Mouse (Mus musculus) ES-E14 (cell line): ENCODE results near the gene Rit1. TPM values are rescaled to one million over a fixed set of nuclear protein-coding genes. Genes with fewer than 3 reads are reported as not detected.
"Not testable (repeated sequence)": the region's sequence is repeated elsewhere in the genome, so short reads cannot be mapped to it uniquely, and the experiment has no call there.

Experiments used
- DNase-seq: peaks from one replicate; pipeline ENCODE4 v3.0.0-alpha.2; 2013; ENCODE audit warnings: low read depth, low spot score
- H3K27ac ChIP-seq: 2 replicates; pipeline ENCODE4 v1.5.1; 2012; ENCODE audit warnings: low read depth, mild to moderate bottlenecking, low read length, moderate library complexity, mixed read lengths; ENCODE audit not compliant: poor library complexity, insufficient read depth, severe bottlenecking
- H3K36me3 ChIP-seq: 2 replicates; pipeline ENCODE4 v1.6.1; 2012; ENCODE audit warnings: mild to moderate bottlenecking, low read length, moderate library complexity, mixed read lengths; ENCODE audit not compliant: control insufficient read depth, poor library complexity, insufficient read depth, severe bottlenecking
- H3K4me1 ChIP-seq, 2 experiments: fragments of 150-350 bp in 1 of 2; sonication (generic) in 1 of 2; 2 replicates each; pipeline ENCODE4 v1.6.1; 2012; ENCODE audit warnings: low read length in 2 of 2, mild to moderate bottlenecking in 1 of 2, mixed read lengths in 1 of 2; ENCODE audit not compliant: control insufficient read depth in 2 of 2, insufficient read depth in 2 of 2, poor library complexity in 1 of 2
- H3K4me3 ChIP-seq, 2 experiments: fragments of 150-350 bp in 1 of 2; sonication (generic) in 1 of 2; 2 replicates each; pipeline ENCODE4 v1.5.1; 2012; ENCODE audit warnings: low read length in 2 of 2, low read depth in 1 of 2, mild to moderate bottlenecking in 1 of 2, mixed read lengths in 1 of 2; ENCODE audit not compliant: insufficient read depth in 1 of 2, poor library complexity in 1 of 2, severe bottlenecking in 1 of 2
- H3K9ac ChIP-seq: 2 replicates; pipeline ENCODE4 v1.6.1; 2012; ENCODE audit warnings: low read depth, mild to moderate bottlenecking, low read length, mixed read lengths; ENCODE audit not compliant: poor library complexity, insufficient read depth, severe bottlenecking
- H3K9me3 ChIP-seq: fragments of 150-350 bp; sonication (generic); 2 replicates; pipeline ENCODE4 v1.6.1; 2012; ENCODE audit warnings: low read depth, mild to moderate bottlenecking, low read length; ENCODE audit not compliant: control insufficient read depth, insufficient read depth
- CHD2 ChIP-seq: IDR thresholded peaks from 2 replicates; pipeline ENCODE4 v1.6.1; 2014; ENCODE audit warnings: mild to moderate bottlenecking, low read depth, low read length, inconsistent platforms
- HCFC1 ChIP-seq: IDR thresholded peaks from 2 replicates; pipeline ENCODE4 v1.6.1; 2012; ENCODE audit warnings: low read length, inconsistent platforms, borderline replicate concordance; ENCODE audit not compliant: insufficient read depth
- MAFK ChIP-seq: IDR thresholded peaks from 2 replicates; pipeline ENCODE4 v1.6.1; 2014; ENCODE audit warnings: mild to moderate bottlenecking, low read depth, low read length, inconsistent platforms; ENCODE audit not compliant: insufficient read depth
- ZC3H11A ChIP-seq: IDR thresholded peaks from 2 replicates; pipeline ENCODE4 v1.6.1; 2012; ENCODE audit warnings: low read depth, mild to moderate bottlenecking, inconsistent platforms, low read length, borderline replicate concordance
- ZNF384 ChIP-seq: IDR thresholded peaks from 2 replicates; pipeline ENCODE4 v1.6.1; 2012; ENCODE audit warnings: low read depth, low read length, inconsistent platforms
- in situ Hi-C, 2 experiments: fragments of 600-800 bp; cut with MboI; formaldehyde crosslinking; loops; one replicate each; pipeline ENCODE4 v1.15.1; 2025; ENCODE audit warnings: low sequenced_read_pairs in 2 of 2, inconsistent platforms in 1 of 2; ENCODE audit not compliant: unreplicated experiment in 2 of 2
- total RNA-seq: library from RNA; depleted of rRNA; stranded (reverse); fragments of 300-350 nt; gene quantifications from 2 replicates; pipeline ENCODE4 v1.2.3, GENCODE M21; 2012

Gene Rit1
- total RNA-seq, 1 experiment = 18.3 TPM

DNA sequence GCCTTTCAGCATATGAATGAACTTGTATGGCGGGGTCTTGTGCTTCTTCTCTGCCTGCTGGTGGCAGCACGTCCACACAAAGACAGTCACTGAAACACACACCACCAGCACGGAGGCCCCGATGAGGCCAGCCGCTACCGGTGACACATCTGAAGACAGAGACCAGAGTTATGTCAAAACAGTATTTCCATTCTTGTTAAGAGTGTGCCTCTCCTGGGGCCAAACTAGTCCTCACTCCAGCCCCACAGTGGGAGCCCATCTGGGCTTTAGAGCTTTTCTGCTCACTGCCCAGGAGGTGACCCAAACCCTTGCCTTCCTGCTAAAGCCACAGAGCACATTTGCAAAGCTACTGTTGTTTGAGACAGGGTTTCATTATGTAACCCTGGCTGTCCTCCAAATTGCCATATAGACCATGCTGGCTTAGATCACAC lies 45.8 kb downstream of the Rit1 start:
- Histone ChIP-seq H3K9me3 (no peaks in the 10 kb centered on the region), H3K36me3 (no peaks in the 10 kb centered on the region), H3K4me1 (peaks cover 0 to 2% of the 10 kb centered on the region in 2 experiments; a peak in 3 of 4 replicates), H3K9ac (no peak overlapping the region), H3K27ac (no peak overlapping the region), H3K4me3 (peak overlapping the region in 1 of 2 experiments; percentile 25; a peak in 2 of 4 replicates)
- in situ Hi-C loops = no loop called here
- TF ChIP-seq ZC3H11A (no peak), CHD2 (no peak), HCFC1 (no peak), ZNF384 (no peak), MAFK (no peak)
- no peak for DNase-seq

DNA sequence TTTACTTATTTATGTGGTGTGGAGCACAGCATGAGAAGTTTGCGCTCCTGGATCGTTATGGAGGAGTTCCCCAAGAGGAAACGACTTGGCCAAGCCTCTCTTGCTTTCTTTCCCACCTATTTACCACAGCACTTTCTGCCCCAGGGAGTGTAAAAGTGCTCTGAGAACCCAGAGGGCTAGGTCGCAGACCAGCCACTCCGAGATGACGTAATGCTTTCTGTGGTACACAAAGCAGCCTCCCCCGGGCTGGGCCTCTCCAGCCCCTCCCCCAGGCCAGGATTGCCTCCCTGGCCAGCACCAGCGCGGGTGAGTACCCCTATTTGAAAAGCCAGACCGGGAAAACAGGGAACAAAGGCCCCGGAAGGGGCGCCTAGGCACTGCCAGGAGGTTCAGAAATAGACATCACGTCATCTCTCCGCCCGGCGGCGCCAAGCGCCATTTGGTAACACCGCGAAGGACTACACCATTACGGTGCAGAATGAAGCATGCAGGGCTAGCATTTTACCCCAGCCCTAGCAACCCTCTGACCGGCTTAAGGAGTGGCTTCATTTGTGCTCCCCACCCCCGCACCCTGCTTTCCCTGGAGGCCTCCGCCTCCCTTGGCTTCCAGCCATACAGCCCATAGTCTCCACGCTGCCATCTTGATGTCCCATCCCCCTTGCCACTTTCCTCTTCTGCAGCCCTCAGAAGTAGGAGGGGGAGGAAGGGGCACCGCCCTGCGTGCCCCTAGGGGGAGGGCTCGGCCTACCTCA lies 54.7 kb downstream of the Rit1 start:
- in situ Hi-C loops = not testable (repeated sequence)

DNA sequence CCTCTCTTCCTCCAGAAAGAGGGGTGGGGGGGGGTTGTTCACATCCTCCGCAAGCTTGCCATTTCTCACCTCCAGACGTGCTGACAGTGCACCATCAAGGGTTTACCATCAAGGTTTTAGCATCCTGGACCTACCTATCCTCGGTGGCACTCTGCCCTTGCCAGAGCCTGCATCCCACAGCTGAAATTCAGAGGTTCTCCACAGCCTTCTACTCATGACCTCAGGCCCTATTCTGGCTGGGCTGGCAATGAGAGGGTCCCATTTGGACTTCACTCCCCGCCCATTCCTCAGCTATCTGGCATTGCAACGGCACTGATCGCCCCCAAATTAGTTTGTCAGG lies 55.3 kb downstream of the Rit1 start:
- H3K9me3 ChIP-seq, H3K36me3 ChIP-seq, H3K27ac ChIP-seq, in situ Hi-C loops, DNase-seq, H3K4me1 ChIP-seq, H3K9ac ChIP-seq: not testable (repeated sequence)
- peak overlapping the region; percentile 59; a peak in 3 of 4 replicates for H3K4me3 ChIP-seq

More for the DNA sequence above, 54.7 kb downstream of the Rit1 start:
- H3K36me3 ChIP-seq, H3K4me1 ChIP-seq, DNase-seq, H3K9me3 ChIP-seq, H3K27ac ChIP-seq: not testable (repeated sequence)
- peak overlapping the region; percentile 59 for H3K4me3 ChIP-seq
- H3K9ac ChIP-seq = peak overlapping the region; percentile 74

DNA sequence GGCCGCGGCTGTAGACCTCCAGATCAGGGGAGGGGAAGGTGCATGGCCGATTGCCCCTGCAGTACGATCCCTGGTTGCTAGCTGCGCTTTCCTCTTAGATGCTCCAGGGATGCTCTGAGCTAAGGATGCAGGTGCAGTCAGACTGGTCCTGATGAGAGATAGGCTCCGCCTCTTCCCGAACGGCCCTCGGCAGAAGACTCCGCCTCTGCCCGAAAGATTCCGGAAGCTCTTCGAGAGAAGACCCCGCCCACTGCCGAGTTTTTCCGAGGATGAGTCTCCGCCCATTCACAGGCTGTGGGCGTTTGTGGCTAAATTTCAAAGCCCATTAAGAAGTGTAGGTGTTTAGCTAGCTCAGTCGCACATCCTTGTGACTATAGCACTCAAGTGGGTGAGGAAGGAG lies 55.8 kb downstream of the Rit1 start:
- H3K4me3 ChIP-seq, H3K36me3 ChIP-seq, in situ Hi-C loops, H3K9me3 ChIP-seq, H3K4me1 ChIP-seq, H3K9ac ChIP-seq, H3K27ac ChIP-seq: not testable (repeated sequence)
- DNase-seq = peak; percentile 59

DNA sequence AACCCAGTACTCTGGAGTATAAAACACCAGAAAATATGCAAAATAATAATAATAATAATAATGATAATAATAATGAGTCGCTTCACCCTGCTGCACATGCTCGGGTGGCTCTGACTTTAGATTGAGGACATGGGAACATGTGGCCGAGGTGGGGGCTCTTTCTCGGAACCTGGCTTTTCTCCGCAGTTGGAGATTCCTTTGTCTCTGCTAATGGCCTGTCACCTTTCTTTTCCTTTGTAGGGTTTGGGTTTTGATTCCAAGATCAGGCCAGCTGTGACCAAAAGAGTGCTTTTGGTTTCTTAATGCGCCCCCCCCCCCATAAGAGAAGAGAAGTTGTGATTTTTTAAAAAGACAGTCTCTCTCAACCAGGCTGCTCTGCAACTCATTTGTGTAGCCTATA lies 56.5 kb downstream of the Rit1 start:
- H3K36me3 ChIP-seq, in situ Hi-C loops, H3K27ac ChIP-seq, H3K4me1 ChIP-seq, H3K4me3 ChIP-seq, DNase-seq, H3K9me3 ChIP-seq, H3K9ac ChIP-seq: not testable (repeated sequence)

DNA sequence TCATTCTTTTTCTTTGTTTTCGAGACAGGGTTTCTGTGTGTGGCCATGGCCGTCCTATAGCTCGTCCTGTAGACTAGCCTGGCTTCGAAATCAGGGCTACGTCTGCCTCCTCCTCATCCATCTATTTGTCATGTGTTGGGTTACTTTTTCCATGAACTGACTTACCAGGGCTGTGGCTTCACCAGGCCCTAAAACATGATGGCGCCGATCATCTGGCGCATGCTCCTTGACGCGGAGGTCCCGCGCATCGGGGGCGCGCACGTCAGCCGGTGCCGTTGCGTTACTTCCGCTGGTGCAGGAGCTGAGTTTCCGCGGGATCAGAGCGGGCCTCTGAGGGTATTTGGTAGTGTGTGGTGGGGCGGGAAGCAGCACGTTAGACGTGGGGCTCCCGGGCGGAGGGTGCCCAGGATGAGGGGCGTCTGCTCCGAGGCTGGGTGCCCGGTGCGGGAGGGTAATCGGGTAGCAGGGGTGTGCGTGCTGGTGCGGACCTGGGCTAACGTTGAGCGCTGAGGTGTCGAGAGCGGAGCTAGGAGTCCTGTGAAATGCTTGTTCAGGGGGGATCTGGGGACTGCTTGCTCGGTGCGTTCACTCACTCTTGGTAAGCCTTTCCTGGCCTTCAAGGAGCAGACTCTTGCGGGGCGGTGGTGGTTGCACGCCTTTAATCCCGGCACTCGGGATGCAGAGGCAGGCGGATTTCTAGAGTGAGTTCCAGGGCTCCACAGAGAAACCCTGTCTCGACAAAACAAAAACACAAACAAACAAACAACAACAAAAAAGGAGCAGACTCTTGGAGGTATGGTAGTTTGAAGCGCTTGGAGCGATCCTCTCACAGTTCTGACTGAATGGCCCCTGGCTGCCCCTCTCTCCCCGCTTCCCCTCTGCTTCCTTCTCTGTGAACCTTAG lies 58.6 kb downstream of the Rit1 start, which contains the start of gene Syt11:
Gene Syt11 (minus strand): TSS at position 226 of the 903 bp plus-strand sequence.
- H3K36me3 ChIP-seq, H3K4me1 ChIP-seq, H3K9me3 ChIP-seq, DNase-seq, in situ Hi-C loops: not testable (repeated sequence)
- peak within 1 kb of the TSS; percentile 86 for H3K27ac ChIP-seq
- H3K9ac ChIP-seq = peak within 1 kb of the TSS; percentile 88
- H3K4me3 ChIP-seq = peak within 1 kb of the TSS; percentile 67 to 76
